Mouse (Mus musculus): Measurements from ENCODE around the gene Micall1. TPM values are rescaled to one million over a fixed set of nuclear protein-coding genes. Genes with fewer than 3 reads are reported as not detected.

The Micall1 gene
- polyA plus RNA-seq, 1 experiment from 2014 or later: 12.5 TPM

DNA sequence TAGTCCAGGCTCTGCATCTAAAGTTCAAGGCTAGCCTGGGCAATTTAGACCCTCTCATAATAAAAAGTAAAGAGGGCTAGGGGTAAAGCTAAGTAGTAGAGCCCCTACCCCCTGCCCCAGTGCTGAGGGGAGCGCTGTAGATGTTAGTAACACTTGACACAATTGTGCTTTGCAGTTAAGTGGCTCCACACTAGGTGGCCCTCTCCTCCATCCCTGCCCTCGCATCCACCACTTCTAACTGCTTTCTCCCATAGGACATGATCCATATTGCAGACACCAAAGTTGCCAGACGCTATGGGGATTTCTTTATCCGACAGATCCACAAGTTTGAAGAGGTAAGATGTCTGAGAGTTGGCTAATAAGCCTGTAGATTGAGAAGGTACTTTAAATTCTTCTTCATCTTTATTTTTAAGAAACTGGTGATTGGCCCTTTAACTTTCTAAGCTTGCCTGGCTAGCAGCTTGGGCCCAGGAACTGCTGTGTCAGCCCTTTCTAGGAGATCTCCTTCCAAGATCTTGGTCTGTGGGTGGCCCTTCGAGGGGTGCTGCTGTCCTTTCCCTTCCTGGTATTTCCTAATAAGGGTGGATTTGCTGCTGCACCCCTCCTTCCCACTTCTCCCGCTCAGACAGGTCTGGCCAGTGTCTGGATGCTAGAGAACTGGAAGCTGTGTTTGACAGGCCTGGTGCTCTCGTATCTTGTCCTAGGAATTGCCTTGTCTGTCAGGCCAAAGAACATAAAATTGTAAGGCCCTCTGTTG, 15.4 kb upstream of the Micall1 start:
- WGBS: 43% methylated on average over 7 of the region's 7 CpGs
- no peak overlapping the region for H3K4me3 ChIP-seq (ENCODE audit: low read depth, low read length)
- no peak overlapping the region for H3K4me2 ChIP-seq (replicated peaks; ENCODE audit: low read depth, low read length)
- peaks cover 61% of the 10 kb centered on the region for H3K36me3 ChIP-seq (ENCODE audit: control insufficient read depth, insufficient read depth, low read length)
- H3K27me3 ChIP-seq (ENCODE audit: control insufficient read depth, insufficient read depth, low read length): no peaks in the 10 kb centered on the region
- ATAC-seq (ENCODE audit: insufficient number of reproducible peaks, insufficient read depth, low FRiP score, low read depth): 0 out of 2 replicates have a peak, but pooled peaks have one; percentile 35
- H3K9me3 ChIP-seq (ENCODE audit: control insufficient read depth, low read depth, low read length): no peaks in the 10 kb centered on the region
- H3K9ac ChIP-seq (replicated peaks; ENCODE audit: low read depth, low read length): no peak overlapping the region
- H3K4me1 ChIP-seq (ENCODE audit: control insufficient read depth, insufficient read depth, low read length): peaks cover 12% of the 10 kb centered on the region
- H3K27ac ChIP-seq (ENCODE audit: low read length): peak overlapping the region; percentile 71; the same call in 1 of the 2 replicates

DNA sequence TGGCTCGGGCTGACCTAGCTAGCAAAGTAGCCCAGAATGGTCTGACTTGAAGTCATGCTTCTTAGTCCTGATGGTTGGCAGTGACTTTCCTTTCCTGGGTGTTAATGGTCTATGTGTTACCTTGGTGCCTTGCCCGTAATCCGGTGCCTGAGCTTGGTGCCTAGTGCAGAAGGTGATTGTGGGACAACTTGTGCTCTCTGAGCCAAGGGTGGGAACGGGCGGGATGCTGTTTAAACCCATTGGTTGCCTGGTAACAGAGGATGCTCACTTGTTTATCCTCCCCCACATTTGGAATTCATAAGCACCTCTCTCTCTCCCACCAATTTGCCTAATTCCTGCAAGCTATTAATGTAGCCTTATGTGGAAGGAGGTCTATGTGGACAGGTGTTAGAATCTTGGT, 13.2 kb upstream of the Micall1 start:
- WGBS: 89% methylated on average over 5 of the region's 5 CpGs
- Histone ChIP-seq H3K36me3 (ENCODE audit: control insufficient read depth, insufficient read depth, low read length) (peaks cover 44% of the 10 kb centered on the region), H3K4me1 (ENCODE audit: control insufficient read depth, insufficient read depth, low read length) (peaks cover 12% of the 10 kb centered on the region), H3K9ac (replicated peaks; ENCODE audit: low read depth, low read length) (no peak overlapping the region), H3K9me3 (ENCODE audit: control insufficient read depth, low read depth, low read length) (no peaks in the 10 kb centered on the region), H3K4me2 (replicated peaks; ENCODE audit: low read depth, low read length) (no peak overlapping the region), H3K4me3 (ENCODE audit: low read depth, low read length) (no peak overlapping the region), H3K27ac (ENCODE audit: low read length) (no peak overlapping the region), H3K27me3 (ENCODE audit: control insufficient read depth, insufficient read depth, low read length) (no peaks in the 10 kb centered on the region)
- no peak for ATAC-seq (ENCODE audit: insufficient number of reproducible peaks, insufficient read depth, low FRiP score, low read depth)

DNA sequence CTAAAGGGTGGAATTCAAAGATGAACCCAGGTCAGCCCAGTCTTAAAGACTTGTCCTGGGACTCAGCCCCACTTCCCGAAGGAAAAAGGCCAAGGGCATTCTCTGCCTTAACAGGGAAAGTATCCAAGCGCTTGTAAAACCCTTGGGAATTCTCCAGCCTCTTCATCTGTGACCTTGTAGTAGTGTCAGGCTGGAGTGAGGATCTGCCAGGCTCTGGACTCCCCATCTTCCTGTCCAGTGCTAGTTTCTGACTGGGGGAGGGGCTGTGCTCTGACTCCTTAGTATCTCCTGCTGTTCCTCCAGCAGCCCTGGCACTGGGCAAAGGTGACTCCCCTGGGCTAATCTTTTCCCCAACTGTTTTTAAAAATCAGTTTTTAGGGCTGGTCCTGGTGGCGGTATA, 12.1 kb upstream of the Micall1 start:
- ATAC-seq (ENCODE audit: insufficient number of reproducible peaks, insufficient read depth, low FRiP score, low read depth): no peak
- H3K27me3 ChIP-seq (ENCODE audit: control insufficient read depth, insufficient read depth, low read length): no peaks in the 10 kb centered on the region
- H3K9me3 ChIP-seq (ENCODE audit: control insufficient read depth, low read depth, low read length): no peaks in the 10 kb centered on the region
- H3K9ac ChIP-seq (replicated peaks; ENCODE audit: low read depth, low read length): no peak overlapping the region
- WGBS: 62% methylated on average over 3 of the region's 3 CpGs
- H3K4me3 ChIP-seq (ENCODE audit: low read depth, low read length): no peak overlapping the region
- no peak overlapping the region for H3K4me2 ChIP-seq (replicated peaks; ENCODE audit: low read depth, low read length)
- peaks cover 15% of the 10 kb centered on the region for H3K4me1 ChIP-seq (ENCODE audit: control insufficient read depth, insufficient read depth, low read length)
- H3K27ac ChIP-seq (ENCODE audit: low read length): peak overlapping the region; percentile 84; the same call in 1 of the 2 replicates
- H3K36me3 ChIP-seq (ENCODE audit: control insufficient read depth, insufficient read depth, low read length): peaks cover 34% of the 10 kb centered on the region

DNA sequence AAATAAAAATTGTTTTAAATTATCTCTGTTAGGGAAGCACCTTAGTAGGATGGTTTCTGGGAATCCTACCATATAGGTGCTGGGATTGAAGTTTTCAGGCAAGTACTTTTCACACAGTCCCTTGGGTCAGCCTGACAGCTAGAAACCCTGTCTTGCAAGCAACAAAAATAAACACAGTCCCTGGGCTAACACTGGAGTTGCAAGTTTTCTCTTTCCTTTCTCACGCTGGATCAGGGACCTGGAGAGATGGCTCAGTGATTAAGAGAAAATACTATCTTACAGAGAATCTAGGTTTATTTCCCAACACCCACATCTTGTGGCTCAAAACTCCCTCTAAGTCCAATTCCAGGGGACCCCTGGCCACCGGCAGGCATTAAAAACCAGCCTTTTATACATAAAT, 11.6 kb upstream of the Micall1 start:
- H3K4me2 ChIP-seq (replicated peaks; ENCODE audit: low read depth, low read length): peak overlapping the region; percentile 17; the same call in 1 of the 2 replicates
- H3K4me1 ChIP-seq (ENCODE audit: control insufficient read depth, insufficient read depth, low read length): peaks cover 17% of the 10 kb centered on the region
- ATAC-seq (ENCODE audit: insufficient number of reproducible peaks, insufficient read depth, low FRiP score, low read depth): no peak
- no peak overlapping the region for H3K9ac ChIP-seq (replicated peaks; ENCODE audit: low read depth, low read length)
- H3K9me3 ChIP-seq (ENCODE audit: control insufficient read depth, low read depth, low read length): no peaks in the 10 kb centered on the region
- 14% methylated on average over 2 of the region's 2 CpGs for WGBS
- peaks cover 28% of the 10 kb centered on the region for H3K36me3 ChIP-seq (ENCODE audit: control insufficient read depth, insufficient read depth, low read length)
- peak overlapping the region; percentile 84 for H3K27ac ChIP-seq (ENCODE audit: low read length)
- no peak overlapping the region for H3K4me3 ChIP-seq (ENCODE audit: low read depth, low read length)
- H3K27me3 ChIP-seq (ENCODE audit: control insufficient read depth, insufficient read depth, low read length): no peaks in the 10 kb centered on the region

DNA sequence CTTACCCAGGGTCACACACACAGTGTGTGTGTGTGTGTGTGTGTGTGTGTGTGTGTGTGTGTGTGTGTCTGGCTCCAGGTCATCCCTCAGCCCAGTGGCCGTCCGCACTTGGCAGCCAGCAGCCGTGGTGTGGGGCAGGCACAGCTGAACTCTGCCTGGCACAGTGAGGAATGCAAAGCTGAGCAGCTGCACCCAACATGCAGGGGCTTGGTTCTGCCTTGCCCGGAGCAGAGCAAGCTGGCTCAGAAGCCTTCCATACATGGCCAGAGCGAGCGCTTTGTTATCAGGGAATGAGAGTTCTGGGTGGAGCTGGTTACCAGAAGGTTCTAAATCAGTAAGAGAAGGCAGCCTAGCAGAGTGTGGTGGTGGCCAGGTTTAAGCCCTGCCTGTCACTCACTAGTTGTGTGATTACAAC, 11.1 kb upstream of the Micall1 start:
- H3K4me2 ChIP-seq (replicated peaks; ENCODE audit: low read depth, low read length): peak overlapping the region; percentile 17; the same call in 1 of the 2 replicates
- peak overlapping the region; percentile 84 for H3K27ac ChIP-seq (ENCODE audit: low read length)
- 17% methylated on average over 6 of the region's 6 CpGs for WGBS
- peak; percentile 77 for ATAC-seq (ENCODE audit: insufficient number of reproducible peaks, insufficient read depth, low FRiP score, low read depth)
- no peak overlapping the region for H3K4me3 ChIP-seq (ENCODE audit: low read depth, low read length)
- peaks cover 17% of the 10 kb centered on the region for H3K4me1 ChIP-seq (ENCODE audit: control insufficient read depth, insufficient read depth, low read length)
- H3K9me3 ChIP-seq (ENCODE audit: control insufficient read depth, low read depth, low read length): no peaks in the 10 kb centered on the region
- H3K9ac ChIP-seq (replicated peaks; ENCODE audit: low read depth, low read length): no peak overlapping the region
- H3K36me3 ChIP-seq (ENCODE audit: control insufficient read depth, insufficient read depth, low read length): peaks cover 25% of the 10 kb centered on the region
- H3K27me3 ChIP-seq (ENCODE audit: control insufficient read depth, insufficient read depth, low read length): no peaks in the 10 kb centered on the region

DNA sequence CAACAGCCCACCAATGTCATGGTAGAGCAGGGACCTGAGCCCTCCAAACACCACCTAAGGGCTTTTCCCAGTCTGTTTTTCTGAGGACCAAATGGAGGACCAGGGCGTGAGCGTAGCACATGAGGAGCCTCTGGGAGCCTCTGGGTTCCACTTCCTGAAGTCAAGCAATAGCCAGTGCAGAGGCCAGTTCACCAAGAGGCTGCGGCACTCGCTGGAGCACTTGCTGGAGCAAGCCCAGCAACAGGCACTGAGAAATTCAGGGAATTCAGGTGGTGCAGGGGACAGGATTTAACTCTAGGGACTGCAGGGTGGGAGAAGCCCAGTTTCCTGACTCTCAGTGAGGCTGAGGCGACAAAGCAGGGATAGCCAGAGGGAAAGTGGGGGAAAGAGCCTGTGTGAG, 10.5 kb upstream of the Micall1 start:
- H3K36me3 ChIP-seq (ENCODE audit: control insufficient read depth, insufficient read depth, low read length): peaks cover 22% of the 10 kb centered on the region
- peaks cover 17% of the 10 kb centered on the region for H3K4me1 ChIP-seq (ENCODE audit: control insufficient read depth, insufficient read depth, low read length)
- no peak for ATAC-seq (ENCODE audit: insufficient number of reproducible peaks, insufficient read depth, low FRiP score, low read depth)
- H3K27ac ChIP-seq (ENCODE audit: low read length): peak overlapping the region; percentile 84
- 51% methylated on average over 5 of the region's 5 CpGs for WGBS
- no peaks in the 10 kb centered on the region for H3K9me3 ChIP-seq (ENCODE audit: control insufficient read depth, low read depth, low read length)
- H3K27me3 ChIP-seq (ENCODE audit: control insufficient read depth, insufficient read depth, low read length): no peaks in the 10 kb centered on the region
- no peak overlapping the region for H3K9ac ChIP-seq (replicated peaks; ENCODE audit: low read depth, low read length)
- H3K4me3 ChIP-seq (ENCODE audit: low read depth, low read length): no peak overlapping the region
- no peak overlapping the region for H3K4me2 ChIP-seq (replicated peaks; ENCODE audit: low read depth, low read length)

DNA sequence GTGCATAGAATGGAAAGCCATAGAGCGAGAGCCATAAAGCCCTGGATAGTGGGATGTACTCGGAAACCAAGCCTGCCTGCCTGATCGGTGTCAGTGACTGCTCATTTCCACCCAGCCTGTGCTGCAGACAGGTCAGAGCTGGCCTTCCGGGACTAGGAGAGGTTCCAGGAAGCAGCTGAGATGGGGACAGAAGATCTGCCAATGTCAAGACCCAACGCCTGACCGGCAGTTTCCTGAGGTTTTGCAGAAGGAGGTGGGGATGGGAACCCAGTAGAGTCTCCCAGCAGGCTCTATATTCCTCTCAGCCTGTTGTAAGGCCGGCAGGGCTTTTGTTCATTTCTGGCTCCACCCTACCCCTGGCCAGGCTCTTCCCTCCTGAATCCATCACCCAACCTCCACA, 9.8 kb upstream of the Micall1 start:
- Histone ChIP-seq H3K4me3 (ENCODE audit: low read depth, low read length) (no peak overlapping the region), H3K4me1 (ENCODE audit: control insufficient read depth, insufficient read depth, low read length) (peaks cover 17% of the 10 kb centered on the region), H3K27ac (ENCODE audit: low read length) (peak overlapping the region; percentile 84; the same call in 1 of the 2 replicates), H3K4me2 (replicated peaks; ENCODE audit: low read depth, low read length) (no peak overlapping the region), H3K9me3 (ENCODE audit: control insufficient read depth, low read depth, low read length) (no peaks in the 10 kb centered on the region), H3K9ac (replicated peaks; ENCODE audit: low read depth, low read length) (no peak overlapping the region), H3K27me3 (ENCODE audit: control insufficient read depth, insufficient read depth, low read length) (no peaks in the 10 kb centered on the region), H3K36me3 (ENCODE audit: control insufficient read depth, insufficient read depth, low read length) (peaks cover 16% of the 10 kb centered on the region)
- no peak for ATAC-seq (ENCODE audit: insufficient number of reproducible peaks, insufficient read depth, low FRiP score, low read depth)
- 59% methylated on average over 7 of the region's 7 CpGs for WGBS

DNA sequence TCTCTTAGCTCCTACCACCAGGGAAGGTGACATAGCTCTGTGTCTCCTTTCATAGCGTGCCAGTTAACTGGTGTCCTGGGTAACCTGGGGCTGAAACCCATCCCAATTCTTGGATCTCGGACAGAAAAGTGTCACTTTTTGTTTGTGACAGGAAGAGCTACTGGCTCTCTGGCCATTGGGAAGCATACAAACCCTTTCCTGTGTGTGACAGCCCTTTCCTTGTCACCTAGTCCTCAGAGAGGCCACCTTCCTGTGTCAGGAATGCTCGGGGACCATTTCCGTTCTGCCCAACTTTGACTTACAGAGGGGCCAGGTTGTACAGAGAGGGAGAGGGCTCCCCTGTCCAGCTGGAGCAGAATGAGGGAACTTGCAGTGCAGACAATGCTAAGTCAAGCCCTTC, 9.2 kb upstream of the Micall1 start:
- peaks cover 10% of the 10 kb centered on the region for H3K36me3 ChIP-seq (ENCODE audit: control insufficient read depth, insufficient read depth, low read length)
- ATAC-seq (ENCODE audit: insufficient number of reproducible peaks, insufficient read depth, low FRiP score, low read depth): no peak
- no peaks in the 10 kb centered on the region for H3K27me3 ChIP-seq (ENCODE audit: control insufficient read depth, insufficient read depth, low read length)
- no peak overlapping the region; the same call in 1 of the 2 replicates for H3K27ac ChIP-seq (ENCODE audit: low read length)
- no peak overlapping the region for H3K4me2 ChIP-seq (replicated peaks; ENCODE audit: low read depth, low read length)
- no peak overlapping the region for H3K4me3 ChIP-seq (ENCODE audit: low read depth, low read length)
- H3K4me1 ChIP-seq (ENCODE audit: control insufficient read depth, insufficient read depth, low read length): peaks cover 17% of the 10 kb centered on the region
- no peaks in the 10 kb centered on the region for H3K9me3 ChIP-seq (ENCODE audit: control insufficient read depth, low read depth, low read length)
- 68% methylated on average over 4 of the region's 4 CpGs for WGBS
- H3K9ac ChIP-seq (replicated peaks; ENCODE audit: low read depth, low read length): no peak overlapping the region
